Mouse (Mus musculus) heart, postnatal 0 days (tissue): ENCODE results near the gene Anks1. TPM values are rescaled to one million over a fixed set of nuclear protein-coding genes. Genes with fewer than 3 reads are reported as not detected.

ENCODE experiments used
- ATAC-seq: fragments of 200-750 bp; cut with Nextera tagmentation; 2 replicates; pipeline ENCODE4 v1.8.0; 2017; ENCODE audit warnings: low read depth, moderate number of reproducible peaks, moderate library complexity; ENCODE audit not compliant: insufficient read depth
- DNase-seq: peaks from one replicate; pipeline ENCODE4 v3.0.0-alpha.2; 2016; ENCODE audit warnings: low spot score
- H3K27ac ChIP-seq: fragments of 300-500 bp; sonication (generic); 2 replicates; pipeline ENCODE4 v1.5.1; 2014; ENCODE audit warnings: low read depth, mild to moderate bottlenecking
- H3K27me3 ChIP-seq: fragments of 300-500 bp; sonication (generic); 2 replicates; pipeline ENCODE4 v1.6.1; 2014; ENCODE audit warnings: low read length, mixed read lengths; ENCODE audit not compliant: control insufficient read depth, insufficient read depth
- H3K36me3 ChIP-seq: fragments of 300-500 bp; sonication (generic); replicated peaks from 2 replicates; pipeline ENCODE4 v1.6.1; 2014; ENCODE audit warnings: low read length, mixed read lengths; ENCODE audit not compliant: control insufficient read depth, insufficient read depth
- H3K4me1 ChIP-seq: fragments of 300-500 bp; sonication (generic); 2 replicates; pipeline ENCODE4 v1.6.1; 2014; ENCODE audit warnings: antibody characterized with exemption; ENCODE audit not compliant: control insufficient read depth, insufficient read depth
- H3K4me2 ChIP-seq: fragments of 300-500 bp; sonication (generic); 2 replicates; pipeline ENCODE4 v1.6.1; 2014; ENCODE audit warnings: low read depth, mild to moderate bottlenecking, low read length, moderate library complexity
- H3K4me3 ChIP-seq: fragments of 300-500 bp; sonication (generic); 2 replicates; pipeline ENCODE4 v1.5.1; 2014; ENCODE audit warnings: low read depth, low read length
- H3K9ac ChIP-seq: fragments of 300-500 bp; sonication (generic); replicated peaks from 2 replicates; pipeline ENCODE4 v1.6.1; 2014; ENCODE audit warnings: low read depth, low read length, mixed read lengths
- H3K9me3 ChIP-seq: fragments of 300-500 bp; sonication (generic); replicated peaks from 2 replicates; pipeline ENCODE4 v1.6.1; 2016; ENCODE audit warnings: low read length; ENCODE audit not compliant: control insufficient read depth
- CTCF ChIP-seq: IDR thresholded peaks from 2 replicates; pipeline ENCODE4 v1.5.1; 2016; ENCODE audit warnings: antibody characterized with exemption, control low read depth, low read depth
- EP300 ChIP-seq: IDR thresholded peaks from 2 replicates; pipeline ENCODE4 v1.6.1; 2016; ENCODE audit warnings: antibody characterized with exemption, low read depth
- WGBS: fragments of 180-500 bp; shearing (Covaris S2); extraction: QIAGEN DNeasy Blood & Tissue Kit; methylation state at CpG from one replicate; pipeline ENCODE4 v1.1.7; 2014; 5-methylcytosine and 5-hydroxymethylcytosine counted together
- polyA plus RNA-seq: library from polyadenylated mRNA; unstranded; fragments of >200 nt; fragmentation: Nextera tagmentation; extraction: Ambion mirVana; gene quantifications from 2 replicates; pipeline ENCODE4 v1.2.1, GENCODE M21; 2015
- total RNA-seq: library from RNA; depleted of rRNA; stranded (reverse); fragments of >200 nt; gene quantifications from 2 replicates; pipeline ENCODE4 v1.2.3, GENCODE M21; 2014; ENCODE audit warnings: low replicate concordance; rRNA removed

Gene Anks1
- total RNA-seq = 31.3 and 55.4 TPM in 2 replicates
- polyA plus RNA-seq = 7.7 and 11.0 TPM in 2 replicates

DNA sequence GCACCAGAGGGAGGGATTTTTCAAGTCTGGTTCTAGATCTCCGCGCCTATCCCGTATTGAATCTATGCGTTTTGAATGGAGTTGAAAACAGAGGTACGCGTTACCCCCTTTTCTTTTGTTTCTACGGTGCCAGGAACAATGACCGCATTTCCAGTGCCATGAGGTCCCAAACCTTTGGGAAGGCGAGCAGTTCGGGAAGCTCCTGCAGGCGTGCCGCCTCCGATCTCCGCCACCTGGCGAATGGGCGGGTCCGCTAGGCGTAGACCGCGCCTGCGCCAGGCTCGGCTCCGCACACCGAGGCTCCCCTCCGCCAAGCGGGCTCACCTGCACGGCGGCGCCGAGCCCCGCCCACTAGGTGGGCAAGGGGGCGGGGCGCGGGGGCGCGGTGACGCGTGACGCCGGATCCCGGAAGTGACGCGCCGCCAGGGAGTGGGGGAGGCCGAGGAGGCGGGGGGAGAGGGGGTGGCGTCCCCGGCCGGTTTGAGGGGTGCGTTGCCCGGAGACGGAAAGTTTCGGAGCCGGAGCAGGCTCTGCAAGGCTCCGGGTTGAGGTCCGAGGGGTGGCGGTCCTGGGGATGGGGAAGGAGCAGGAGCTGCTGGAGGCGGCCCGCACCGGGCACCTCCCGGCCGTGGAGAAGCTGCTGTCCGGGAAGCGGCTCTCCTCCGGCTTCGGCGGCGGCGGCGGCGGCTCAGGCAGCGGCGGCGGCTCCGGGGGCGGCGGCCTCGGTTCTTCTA, at the start of gene Anks1:
Anks1 (plus strand) TSS at position 419 of the 734 bp plus-strand sequence.
- H3K9ac ChIP-seq = peak within 1 kb of the TSS; percentile 89
- WGBS = under 1% methylated on average over 59 of the region's 78 CpGs

DNA sequence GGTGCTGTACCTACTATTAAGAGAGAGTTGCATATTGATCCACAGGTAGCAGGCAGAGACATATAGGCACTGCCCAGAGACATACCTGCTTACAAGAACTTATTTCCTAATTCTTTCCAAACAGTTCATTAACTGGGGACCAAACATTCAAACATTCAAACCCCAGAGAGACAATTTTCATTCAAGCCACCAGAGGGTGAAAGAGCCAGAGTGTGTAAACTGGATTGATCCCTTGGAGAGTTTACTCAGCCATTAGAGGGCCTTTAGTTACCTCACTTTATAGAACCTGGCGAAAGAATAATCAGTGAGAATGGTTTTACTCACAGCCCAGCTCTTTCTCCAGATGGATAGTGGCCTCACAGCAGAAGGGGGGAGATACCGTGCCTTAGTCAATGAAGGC, 43.6 kb upstream of the Anks1 start:
- 84% methylated on average over 2 of the region's 2 CpGs for whole genome bisulfite sequencing
- no peak for ATAC-seq
- Histone ChIP-seq H3K27ac (no peak overlapping the region), H3K9ac (no peak overlapping the region), H3K4me1 (no peaks in the 10 kb centered on the region), H3K27me3 (no peaks in the 10 kb centered on the region), H3K4me2 (no peak overlapping the region), H3K9me3 (no peaks in the 10 kb centered on the region), H3K4me3 (no peak overlapping the region), H3K36me3 (no peaks in the 10 kb centered on the region)
- TF ChIP-seq EP300 = no peak
- peak; percentile 11; the same call in 1 of the 2 replicates for TF ChIP-seq CTCF
- no peak for DNase-seq

More for the DNA sequence above, at the start of gene Anks1:
- Histone ChIP-seq H3K36me3 (peaks cover 17% of the 10 kb centered on the region), H3K27ac (peak within 1 kb of the TSS; percentile 90), H3K9me3 (no peaks in the 10 kb centered on the region), H3K4me3 (peak within 1 kb of the TSS; percentile 95), H3K4me1 (peaks cover 21% of the 10 kb centered on the region), H3K27me3 (no peaks in the 10 kb centered on the region), H3K4me2 (peak within 1 kb of the TSS; percentile 99)
- peak; percentile 53 for DNase-seq
- peak; percentile 85 for ATAC-seq
- no peak for TF ChIP-seq EP300
- TF ChIP-seq CTCF = 0 out of 2 replicates have a peak, but pooled peaks have one; percentile 55

DNA sequence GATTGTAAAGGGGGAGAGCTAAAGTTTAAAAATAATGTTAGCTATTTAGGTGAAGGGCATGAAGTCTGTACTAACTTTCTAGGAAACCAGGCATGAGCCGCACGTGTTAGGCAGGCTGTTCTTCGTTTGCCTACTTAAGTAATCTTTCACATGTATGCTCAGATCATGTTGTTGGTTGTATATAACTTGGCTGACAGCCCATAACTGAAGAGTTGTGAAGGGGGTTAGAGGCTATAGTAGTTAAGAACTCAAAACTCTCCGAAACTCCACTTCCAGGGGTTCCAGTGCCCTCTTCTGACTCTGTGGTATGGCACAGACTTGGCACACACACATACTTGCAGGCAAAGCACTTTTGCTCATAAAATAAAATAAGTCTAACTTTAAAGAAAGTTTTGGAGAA, 42.4 kb upstream of the Anks1 start:
- Histone ChIP-seq H3K27me3 (no peaks in the 10 kb centered on the region), H3K27ac (no peak overlapping the region), H3K9ac (no peak overlapping the region), H3K4me3 (no peak overlapping the region), H3K4me2 (no peak overlapping the region), H3K9me3 (no peaks in the 10 kb centered on the region), H3K36me3 (no peaks in the 10 kb centered on the region), H3K4me1 (no peaks in the 10 kb centered on the region)
- WGBS = 56% methylated on average over 4 of the region's 4 CpGs
- TF ChIP-seq EP300 = no peak
- TF ChIP-seq CTCF = no peak
- ATAC-seq (no peak), DNase-seq (no peak)

DNA sequence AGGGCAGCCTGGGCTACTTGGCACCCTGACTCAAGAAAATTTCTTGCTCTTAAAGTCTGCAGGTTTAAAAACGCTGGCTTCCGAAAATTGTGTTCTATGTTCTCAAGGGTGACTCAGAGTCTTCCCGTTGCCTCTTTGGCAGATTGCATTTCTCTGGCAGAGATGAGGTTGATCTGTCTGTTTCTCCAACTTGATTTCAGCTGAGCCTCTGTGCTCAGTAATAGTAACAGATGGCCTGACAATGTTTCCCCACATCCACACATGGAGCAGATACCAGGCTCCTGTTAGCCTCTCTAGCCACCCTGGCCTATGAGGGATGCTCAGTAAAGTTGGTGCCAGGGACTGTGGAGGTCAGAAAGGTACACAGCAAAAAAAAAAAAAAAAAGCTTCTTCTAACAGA, 37.3 kb upstream of the Anks1 start:
- peaks cover 5% of the 10 kb centered on the region for H3K4me1 ChIP-seq
- WGBS = 80% methylated on average over 3 of the region's 3 CpGs
- no peaks in the 10 kb centered on the region for H3K36me3 ChIP-seq
- no peaks in the 10 kb centered on the region for H3K27me3 ChIP-seq
- H3K27ac ChIP-seq = no peak overlapping the region
- no peak overlapping the region for H3K4me2 ChIP-seq
- H3K9me3 ChIP-seq = no peaks in the 10 kb centered on the region
- no peak overlapping the region for H3K4me3 ChIP-seq
- ATAC-seq (no peak), DNase-seq (no peak)
- H3K9ac ChIP-seq = no peak overlapping the region
- TF ChIP-seq EP300 = no peak
- TF ChIP-seq CTCF = no peak

DNA sequence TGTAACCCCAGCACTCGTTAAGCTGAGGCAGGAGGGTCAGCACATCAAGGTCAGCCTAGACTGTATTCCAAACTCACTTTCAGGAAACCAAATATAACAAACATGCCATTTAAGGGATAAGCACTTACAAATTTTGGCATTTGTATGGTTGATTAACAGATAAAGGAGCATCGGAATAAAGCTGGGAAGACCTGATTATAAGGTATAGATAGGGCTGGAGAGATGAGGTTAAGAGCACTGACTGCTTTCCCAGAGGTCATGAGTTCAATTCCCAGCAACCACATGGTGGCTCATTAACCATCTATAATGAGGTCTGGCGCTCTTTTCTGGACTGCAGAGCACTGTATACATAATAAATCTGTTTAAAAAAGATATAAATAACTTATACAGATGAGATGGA, 35.5 kb upstream of the Anks1 start:
- Histone ChIP-seq H3K36me3 (0 out of 2 replicates have a peak, but pooled peaks cover 4% of the 10 kb centered on the region), H3K4me2 (no peak overlapping the region), H3K27me3 (no peaks in the 10 kb centered on the region), H3K9me3 (no peaks in the 10 kb centered on the region), H3K4me3 (no peak overlapping the region), H3K9ac (no peak overlapping the region; the same call in 1 of the 2 replicates), H3K27ac (no peak overlapping the region), H3K4me1 (peaks cover 5% of the 10 kb centered on the region)
- no peak for DNase-seq
- ATAC-seq = no peak
- 66% methylated on average over 3 of the region's 3 CpGs for WGBS
- TF ChIP-seq EP300 (no peak), CTCF (no peak)
